Mouse (Mus musculus) forebrain, embryonic 11.5 days (tissue): ENCODE measurements at regions not wholly inside any gene's neighbourhood (a gene's known extent, or its start where the extent isn't known, plus 50 kb on each side); places are given as distances from the start of the nearest gene placed in this dataset.
A peak's percentile ranks its signal among the peaks of the same experiment; 100 is the strongest.

ENCODE experiments used
- ATAC-seq: fragments of 200-750 bp; cut with Nextera tagmentation; replicated peaks from 2 replicates; pipeline ENCODE4 v1.8.0; 2017; ENCODE audit warnings: moderate TSS enrichment; ENCODE audit not compliant: low FRiP score
- DNase-seq: peaks from one replicate; pipeline ENCODE4 v3.0.0-alpha.2; 2017; ENCODE audit warnings: low spot score
- H3K27ac ChIP-seq: fragments of 300-500 bp; sonication (generic); 2 replicates; pipeline ENCODE4 v1.5.1; 2014; ENCODE audit warnings: low read depth, low read length
- H3K27me3 ChIP-seq: fragments of 300-500 bp; sonication (generic); 2 replicates; pipeline ENCODE4 v1.6.1; 2014; ENCODE audit warnings: mild to moderate bottlenecking, low read length, mixed read lengths; ENCODE audit not compliant: control insufficient read depth, insufficient read depth
- H3K36me3 ChIP-seq: fragments of 300-500 bp; sonication (generic); 2 replicates; pipeline ENCODE4 v1.6.1; 2014; ENCODE audit warnings: mild to moderate bottlenecking, low read length, moderate library complexity, mixed read lengths; ENCODE audit not compliant: control insufficient read depth, insufficient read depth
- H3K4me1 ChIP-seq: fragments of 300-500 bp; sonication (generic); replicated peaks from 2 replicates; pipeline ENCODE4 v1.6.1; 2014; ENCODE audit warnings: low read length, mixed read lengths; ENCODE audit not compliant: control insufficient read depth, insufficient read depth
- H3K4me2 ChIP-seq: fragments of 300-500 bp; sonication (generic); 2 replicates; pipeline ENCODE4 v1.6.1; 2014; ENCODE audit warnings: low read depth, mild to moderate bottlenecking, low read length, moderate library complexity, mixed read lengths; ENCODE audit not compliant: severe bottlenecking
- H3K4me3 ChIP-seq: fragments of 300-500 bp; sonication (generic); 2 replicates; pipeline ENCODE4 v1.5.1; 2014; ENCODE audit warnings: low read depth, low read length
- H3K9ac ChIP-seq: fragments of 300-500 bp; sonication (generic); 2 replicates; pipeline ENCODE4 v1.6.1; 2014; ENCODE audit warnings: low read length
- H3K9me3 ChIP-seq: fragments of 300-500 bp; sonication (generic); 2 replicates; pipeline ENCODE4 v1.6.1; 2016; ENCODE audit warnings: low read length, mixed read lengths; ENCODE audit not compliant: control insufficient read depth
- WGBS: fragments of 180-500 bp; shearing (Covaris S2); extraction: QIAGEN DNeasy Blood & Tissue Kit; methylation state at CpG from one replicate; pipeline ENCODE4 v1.1.7; 2014; 5-methylcytosine and 5-hydroxymethylcytosine counted together

- Histone ChIP-seq H3K4me1 (no peaks in the 10 kb centered on the region), H3K9ac (no peak overlapping the region), H3K27ac (no peak overlapping the region), H3K4me2 (no peak overlapping the region), H3K4me3 (no peak overlapping the region), H3K27me3 (no peaks in the 10 kb centered on the region), H3K36me3 (no peaks in the 10 kb centered on the region), H3K9me3 (no peaks in the 10 kb centered on the region)
- 91% methylated on average over 6 of the region's 6 CpGs for WGBS
- DNase-seq (no peak), ATAC-seq (no peak)
Observed at GRCm38 (mm10) chr1:128795654-128796053, 203.6 kb upstream of the Cxcr4 start.

GRCm38 (mm10) chr1:128790881-128791280 is 198.8 kb upstream of the Cxcr4 start:
- Histone ChIP-seq H3K36me3 (no peaks in the 10 kb centered on the region), H3K4me1 (peaks cover 3% of the 10 kb centered on the region; the same call in 1 of the 2 replicates), H3K27me3 (no peaks in the 10 kb centered on the region), H3K4me3 (no peak overlapping the region), H3K4me2 (no peak overlapping the region), H3K27ac (no peak overlapping the region), H3K9me3 (no peaks in the 10 kb centered on the region), H3K9ac (no peak overlapping the region)
- 86% methylated on average over 6 of the region's 6 CpGs for WGBS
- ATAC-seq = no peak
- peak; percentile 37 for DNase-seq

GRCm38 (mm10) chr1:128789567-128790335 is 197.7 kb upstream of the Cxcr4 start:
- Histone ChIP-seq H3K27me3 (no peaks in the 10 kb centered on the region), H3K4me1 (peaks cover 3% of the 10 kb centered on the region; the same call in 1 of the 2 replicates), H3K9ac (no peak overlapping the region), H3K27ac (no peak overlapping the region), H3K9me3 (no peaks in the 10 kb centered on the region), H3K36me3 (no peaks in the 10 kb centered on the region), H3K4me2 (no peak overlapping the region), H3K4me3 (no peak overlapping the region)
- DNase-seq (peak; percentile 24), ATAC-seq (no peak)
- 52% methylated on average over 3 of the region's 3 CpGs for WGBS

GRCm38 (mm10) chr1:128788227-128788626 is 196.1 kb upstream of the Cxcr4 start:
- ATAC-seq (no peak), DNase-seq (peak; percentile 11)
- Histone ChIP-seq H3K4me2 (no peak overlapping the region), H3K36me3 (no peaks in the 10 kb centered on the region), H3K4me3 (no peak overlapping the region), H3K9me3 (no peaks in the 10 kb centered on the region), H3K4me1 (peaks cover 3% of the 10 kb centered on the region; the same call in 1 of the 2 replicates), H3K27me3 (no peaks in the 10 kb centered on the region), H3K9ac (no peak overlapping the region), H3K27ac (no peak overlapping the region)
- WGBS = 62% methylated on average over 6 of the region's 6 CpGs

- Histone ChIP-seq H3K27ac (no peak overlapping the region), H3K27me3 (no peaks in the 10 kb centered on the region), H3K36me3 (no peaks in the 10 kb centered on the region), H3K9me3 (no peaks in the 10 kb centered on the region), H3K4me1 (peaks cover 3% of the 10 kb centered on the region; the same call in 1 of the 2 replicates), H3K4me2 (no peak overlapping the region), H3K9ac (no peak overlapping the region), H3K4me3 (no peak overlapping the region)
- ATAC-seq (no peak), DNase-seq (peak; percentile 37)
- WGBS = 93% methylated on average over 14 of the region's 14 CpGs
Observed at GRCm38 (mm10) chr1:128786941-128787569, 195.0 kb upstream of the Cxcr4 start.

- Histone ChIP-seq H3K4me3 (no peak overlapping the region), H3K36me3 (no peaks in the 10 kb centered on the region), H3K4me2 (no peak overlapping the region), H3K27ac (no peak overlapping the region), H3K4me1 (no peaks in the 10 kb centered on the region), H3K27me3 (no peaks in the 10 kb centered on the region), H3K9me3 (no peaks in the 10 kb centered on the region), H3K9ac (no peak overlapping the region)
- ATAC-seq = no peak
- DNase-seq = no peak
- WGBS = 95% methylated on average over 2 of the region's 2 CpGs
Observed at GRCm38 (mm10) chr1:128782286-128782685, 190.2 kb upstream of the Cxcr4 start.

- WGBS = 85% methylated on average over 7 of the region's 7 CpGs
- no peak overlapping the region for H3K27ac ChIP-seq
- ATAC-seq (no peak), DNase-seq (peak; percentile 14)
- no peaks in the 10 kb centered on the region for H3K9me3 ChIP-seq
- H3K4me1 ChIP-seq = no peaks in the 10 kb centered on the region
- no peaks in the 10 kb centered on the region for H3K27me3 ChIP-seq
- no peaks in the 10 kb centered on the region for H3K36me3 ChIP-seq
- H3K9ac ChIP-seq = no peak overlapping the region
- H3K4me2 ChIP-seq = no peak overlapping the region
- no peak overlapping the region for H3K4me3 ChIP-seq
Observed at GRCm38 (mm10) chr1:128781871-128782270, 189.8 kb upstream of the Cxcr4 start.

- H3K27me3 ChIP-seq = no peaks in the 10 kb centered on the region
- H3K4me2 ChIP-seq = no peak overlapping the region
- ATAC-seq (no peak), DNase-seq (peak; percentile 11)
- H3K9me3 ChIP-seq = no peaks in the 10 kb centered on the region
- no peak overlapping the region for H3K4me3 ChIP-seq
- WGBS = 92% methylated on average over 4 of the region's 4 CpGs
- no peaks in the 10 kb centered on the region for H3K36me3 ChIP-seq
- no peaks in the 10 kb centered on the region for H3K4me1 ChIP-seq
- H3K27ac ChIP-seq = no peak overlapping the region
- no peak overlapping the region for H3K9ac ChIP-seq
Observed at GRCm38 (mm10) chr1:128781311-128781710, 189.2 kb upstream of the Cxcr4 start.
